Mouse (Mus musculus) embryonic facial prominence, embryonic 10.5 days (tissue): ENCODE data around the gene Iqck. TPM values are rescaled to one million over a fixed set of nuclear protein-coding genes. Genes with fewer than 3 reads are reported as not detected.

ENCODE experiments used
- DNase-seq: peaks from one replicate; pipeline ENCODE4 v3.0.0-alpha.2; 2017; ENCODE audit warnings: low spot score
- H3K27ac ChIP-seq: fragments of 300-500 bp; sonication (generic); replicated peaks from 2 replicates; pipeline ENCODE4 v1.5.1; 2016; ENCODE audit warnings: mild to moderate bottlenecking
- H3K27me3 ChIP-seq: fragments of 300-500 bp; sonication (generic); replicated peaks from 2 replicates; pipeline ENCODE4 v1.6.1; 2016; ENCODE audit warnings: low read depth, mild to moderate bottlenecking; ENCODE audit not compliant: poor library complexity, severe bottlenecking
- H3K36me3 ChIP-seq: fragments of 300-500 bp; sonication (generic); replicated peaks from 2 replicates; pipeline ENCODE4 v1.6.1; 2016; ENCODE audit warnings: mild to moderate bottlenecking, moderate library complexity
- H3K4me1 ChIP-seq: fragments of 300-500 bp; sonication (generic); 2 replicates; pipeline ENCODE4 v1.6.1; 2016
- H3K4me3 ChIP-seq: fragments of 300-500 bp; sonication (generic); 2 replicates; pipeline ENCODE4 v1.5.1; 2016; ENCODE audit warnings: mild to moderate bottlenecking, moderate library complexity
- H3K9me3 ChIP-seq: fragments of 300-500 bp; sonication (generic); 2 replicates; pipeline ENCODE4 v1.6.1; 2016; ENCODE audit warnings: mild to moderate bottlenecking
- WGBS: fragments of 180-500 bp; shearing (Covaris S2); methylation state at CpG from one replicate; pipeline ENCODE4 v1.1.7; 2016; 5-methylcytosine and 5-hydroxymethylcytosine counted together
- polyA plus RNA-seq: library from polyadenylated mRNA; unstranded; fragments of >200 nt; fragmentation: Nextera tagmentation; extraction: Ambion mirVana; gene quantifications from 2 replicates; pipeline ENCODE4 v1.2.1, GENCODE M21; 2016

Iqck gene
- polyA plus RNA-seq, 1 experiment from 2014 or later, result 2.7 TPM

GRCm38 (mm10) chr7:118837901-118838300 lies 17.7 kb upstream of the Iqck start:
- 88% methylated on average over 5 of the region's 5 CpGs for WGBS
- H3K36me3 ChIP-seq, result peaks cover 98% of the 10 kb centered on the region
- H3K9me3 ChIP-seq, result no peaks in the 10 kb centered on the region
- no peaks in the 10 kb centered on the region for H3K27me3 ChIP-seq
- DNase-seq, result no peak
- no peaks in the 10 kb centered on the region for H3K4me1 ChIP-seq
- no peak overlapping the region for H3K4me3 ChIP-seq
- no peak overlapping the region for H3K27ac ChIP-seq

GRCm38 (mm10) chr7:118841030-118841745 lies 14.4 kb upstream of the Iqck start:
- peaks cover 99% of the 10 kb centered on the region for H3K36me3 ChIP-seq

GRCm38 (mm10) chr7:118841796-118842195 lies 13.8 kb upstream of the Iqck start:
- Histone ChIP-seq H3K27me3 (no peaks in the 10 kb centered on the region), H3K4me3 (no peak overlapping the region), H3K4me1 (no peaks in the 10 kb centered on the region), H3K9me3 (no peaks in the 10 kb centered on the region), H3K36me3 (peaks cover 99% of the 10 kb centered on the region), H3K27ac (no peak overlapping the region)
- no peak for DNase-seq
- 51% methylated on average over 1 of the region's 1 CpGs for WGBS

More at GRCm38 (mm10) chr7:118841030-118841745, 14.4 kb upstream of the Iqck start:
- no peak for DNase-seq
- Histone ChIP-seq H3K9me3 (no peaks in the 10 kb centered on the region), H3K27me3 (no peaks in the 10 kb centered on the region), H3K4me1 (no peaks in the 10 kb centered on the region), H3K4me3 (no peak overlapping the region), H3K27ac (no peak overlapping the region)
- 87% methylated on average over 8 of the region's 8 CpGs for WGBS

GRCm38 (mm10) chr7:118842938-118843337 lies 12.6 kb upstream of the Iqck start:
- no peak overlapping the region for H3K27ac ChIP-seq
- no peak overlapping the region for H3K4me3 ChIP-seq
- no peaks in the 10 kb centered on the region for H3K9me3 ChIP-seq
- no peaks in the 10 kb centered on the region for H3K4me1 ChIP-seq
- peaks cover 99% of the 10 kb centered on the region for H3K36me3 ChIP-seq
- no peak for DNase-seq
- no peaks in the 10 kb centered on the region for H3K27me3 ChIP-seq
- 82% methylated on average over 4 of the region's 4 CpGs for WGBS

GRCm38 (mm10) chr7:118845141-118845540 lies 10.4 kb upstream of the Iqck start:
- Histone ChIP-seq H3K4me1 (peaks cover 6% of the 10 kb centered on the region; the same call in 1 of the 2 replicates), H3K27me3 (no peaks in the 10 kb centered on the region), H3K4me3 (no peak overlapping the region), H3K9me3 (no peaks in the 10 kb centered on the region), H3K27ac (no peak overlapping the region), H3K36me3 (peaks cover 100% of the 10 kb centered on the region)
- no peak for DNase-seq
- 90% methylated on average over 5 of the region's 5 CpGs for WGBS

DNA sequence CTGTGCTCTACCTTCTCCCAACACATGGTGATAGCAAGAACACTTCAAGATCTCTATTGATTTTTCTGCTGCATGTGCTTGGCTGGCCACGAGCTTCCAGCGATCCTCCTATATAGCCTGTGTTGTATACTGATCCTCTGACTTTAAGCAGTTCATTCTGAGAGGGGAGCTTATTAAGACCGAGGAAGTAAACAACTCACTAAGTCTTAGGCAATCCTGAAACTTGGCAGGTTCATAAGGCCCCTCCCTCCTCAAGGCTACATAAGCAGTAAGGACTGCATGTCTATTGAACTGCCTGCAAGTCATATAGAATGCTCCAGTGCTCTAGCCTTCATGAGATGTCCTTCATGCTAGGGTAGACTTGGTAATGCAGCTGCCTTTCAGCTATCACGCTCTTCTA lies 9.2 kb upstream of the Iqck start:
- Histone ChIP-seq H3K27me3 (no peaks in the 10 kb centered on the region), H3K4me3 (no peak overlapping the region), H3K27ac (no peak overlapping the region), H3K9me3 (no peaks in the 10 kb centered on the region), H3K36me3 (peaks cover 100% of the 10 kb centered on the region), H3K4me1 (peaks cover 6% of the 10 kb centered on the region; the same call in 1 of the 2 replicates)
- WGBS, result 92% methylated on average over 4 of the region's 4 CpGs
- no peak for DNase-seq

DNA sequence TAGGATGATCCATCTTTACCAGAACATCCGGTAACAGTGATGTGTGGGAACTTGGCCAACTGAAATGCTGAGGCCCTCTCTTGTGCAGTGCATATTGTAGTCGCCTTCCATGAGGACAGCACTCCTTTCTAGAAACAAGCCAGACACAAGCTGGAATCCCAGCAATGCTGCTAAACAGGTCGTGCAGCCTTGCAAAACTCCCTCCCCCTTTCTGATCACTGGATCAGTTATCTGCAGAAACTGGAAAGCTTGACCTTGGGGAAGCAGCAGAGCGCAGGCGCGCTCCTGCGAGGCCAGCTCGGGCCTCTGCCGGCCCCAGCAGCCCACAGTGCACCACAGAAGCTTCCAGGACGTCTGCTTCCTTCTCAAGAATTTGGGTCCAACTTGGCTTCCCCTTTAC lies 6.8 kb upstream of the Iqck start:
- Histone ChIP-seq H3K36me3 (peaks cover 100% of the 10 kb centered on the region), H3K9me3 (no peaks in the 10 kb centered on the region), H3K4me3 (no peak overlapping the region), H3K4me1 (peaks cover 6% of the 10 kb centered on the region; the same call in 1 of the 2 replicates), H3K27ac (no peak overlapping the region), H3K27me3 (no peaks in the 10 kb centered on the region)
- 74% methylated on average over 10 of the region's 10 CpGs for WGBS
- peak; percentile 56 for DNase-seq

DNA sequence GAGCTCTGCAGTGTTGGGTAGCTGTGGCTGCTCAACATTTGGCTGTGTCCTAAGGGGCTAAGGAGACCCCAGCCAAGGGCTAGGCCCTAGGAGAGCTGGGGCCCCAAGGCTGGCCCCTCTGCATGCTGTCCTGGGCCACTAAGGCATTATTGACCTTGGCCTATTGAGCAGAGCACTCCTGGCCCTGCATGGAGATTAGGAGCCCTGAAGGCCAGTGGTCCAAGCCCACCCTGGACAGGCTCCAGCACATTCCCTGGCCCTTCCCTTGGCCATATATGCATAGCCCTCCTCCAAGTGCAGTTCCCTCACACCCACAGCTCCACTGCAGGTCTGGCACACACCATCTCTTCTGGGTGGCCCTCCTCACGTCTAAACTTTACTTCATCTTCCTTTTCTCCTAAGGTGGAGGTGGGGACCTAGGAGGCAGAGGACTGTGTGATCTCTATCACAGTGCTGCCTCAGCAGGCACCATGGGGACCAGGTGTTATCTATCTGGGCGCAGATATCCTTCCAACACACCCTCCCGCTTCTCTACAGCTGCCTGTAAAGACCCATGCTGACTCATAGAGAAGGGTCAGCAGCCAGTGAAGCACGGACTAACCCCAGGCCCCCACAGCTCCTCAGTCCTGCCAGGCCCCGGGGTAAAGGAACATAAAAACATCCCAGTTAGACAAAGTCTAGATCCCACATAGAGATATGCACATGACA lies 5.9 kb upstream of the Iqck start:
- no peaks in the 10 kb centered on the region for H3K9me3 ChIP-seq
- peaks cover 15% of the 10 kb centered on the region for H3K4me1 ChIP-seq
- H3K27me3 ChIP-seq, result no peaks in the 10 kb centered on the region
- peaks cover 95% of the 10 kb centered on the region for H3K36me3 ChIP-seq
- 86% methylated on average over 5 of the region's 5 CpGs for WGBS
- no peak for DNase-seq
- H3K27ac ChIP-seq, result no peak overlapping the region
- no peak overlapping the region for H3K4me3 ChIP-seq

DNA sequence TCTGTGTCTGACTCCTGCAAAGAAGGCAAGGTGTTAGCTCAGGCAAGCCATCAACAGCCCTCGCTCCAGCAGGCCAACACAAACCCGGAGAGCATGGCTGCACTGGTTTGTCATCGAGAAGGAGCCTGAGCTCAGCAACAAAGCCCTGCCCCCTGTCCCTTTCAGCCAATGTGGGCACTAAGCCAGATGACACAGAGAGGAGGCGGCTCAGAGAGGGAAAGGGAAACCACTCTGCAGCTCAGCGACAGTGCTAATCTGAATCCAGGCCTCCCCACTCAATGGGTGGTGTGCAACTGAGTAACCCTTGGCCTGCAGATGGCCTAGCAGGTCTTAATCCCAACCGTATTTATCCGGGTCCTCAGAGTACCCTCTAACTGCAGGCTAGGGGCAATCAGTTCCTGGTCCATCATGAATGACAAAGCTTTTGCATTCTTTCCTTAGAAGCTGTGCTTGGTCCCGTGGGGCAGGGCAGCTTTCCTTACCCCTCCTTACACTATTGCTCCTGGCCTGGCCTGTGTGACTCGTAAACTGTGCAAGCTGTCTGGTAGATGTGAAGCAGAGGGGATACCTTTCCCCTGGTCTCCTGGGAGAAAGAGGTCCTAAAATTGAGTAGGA lies 4.8 kb upstream of the Iqck start:
- peaks cover 18% of the 10 kb centered on the region for H3K4me1 ChIP-seq
- H3K36me3 ChIP-seq, result peaks cover 84% of the 10 kb centered on the region
- no peaks in the 10 kb centered on the region for H3K27me3 ChIP-seq
- 84% methylated on average over 9 of the region's 9 CpGs for WGBS
- DNase-seq, result no peak
- no peaks in the 10 kb centered on the region for H3K9me3 ChIP-seq
- no peak overlapping the region for H3K4me3 ChIP-seq
- no peak overlapping the region for H3K27ac ChIP-seq

DNA sequence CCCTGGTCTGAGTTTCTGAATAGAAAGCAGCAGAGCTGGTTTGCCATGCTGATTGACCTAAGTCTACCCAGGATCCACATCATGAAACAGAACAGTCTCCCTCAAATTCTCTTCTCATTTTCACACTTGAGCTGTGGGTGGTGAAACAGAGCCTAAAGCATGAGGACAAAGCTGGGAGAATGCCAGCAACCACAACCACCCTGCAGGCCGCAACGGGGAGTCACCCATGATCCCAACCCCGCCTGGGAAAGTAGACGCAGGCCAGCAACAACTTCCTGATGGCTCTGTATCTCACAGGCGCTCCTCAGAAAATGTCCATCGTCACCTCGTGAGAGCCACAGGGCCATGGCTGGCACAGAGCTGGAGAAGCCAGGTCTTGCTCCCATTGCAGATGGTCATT lies 4.0 kb upstream of the Iqck start:
- H3K36me3 ChIP-seq, result peaks cover 76% of the 10 kb centered on the region
- H3K4me1 ChIP-seq, result peaks cover 23% of the 10 kb centered on the region
- no peaks in the 10 kb centered on the region for H3K27me3 ChIP-seq
- WGBS, result 94% methylated on average over 7 of the region's 7 CpGs
- no peak for DNase-seq
- H3K27ac ChIP-seq, result no peak overlapping the region
- no peaks in the 10 kb centered on the region for H3K9me3 ChIP-seq
- no peak overlapping the region for H3K4me3 ChIP-seq

DNA sequence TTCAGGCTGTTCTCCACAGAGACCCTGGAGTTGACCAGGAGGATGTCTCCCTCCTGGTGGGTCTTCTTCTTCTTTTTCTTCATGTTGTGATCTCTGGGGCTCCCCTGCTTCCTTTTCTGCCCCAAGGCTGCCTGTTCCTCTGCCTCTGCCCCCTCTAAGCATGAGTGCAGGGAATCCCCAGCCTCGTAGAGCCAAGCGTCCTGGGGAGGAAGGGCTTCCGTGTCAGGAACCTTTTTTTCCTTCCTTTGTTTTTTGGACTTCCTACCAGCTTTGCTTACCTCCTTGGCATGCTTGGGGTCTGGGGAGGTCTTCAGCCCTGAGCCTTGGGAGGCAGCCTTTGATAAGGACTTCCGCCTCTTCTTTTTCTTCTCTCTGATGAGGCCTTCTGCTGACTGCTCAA lies 2.9 kb upstream of the Iqck start:
- no peak for DNase-seq
- no peak overlapping the region for H3K27ac ChIP-seq
- H3K4me3 ChIP-seq, result no peak overlapping the region
- no peaks in the 10 kb centered on the region for H3K9me3 ChIP-seq
- H3K27me3 ChIP-seq, result no peaks in the 10 kb centered on the region
- peaks cover 23% of the 10 kb centered on the region for H3K4me1 ChIP-seq
- WGBS, result 87% methylated on average over 4 of the region's 4 CpGs
- H3K36me3 ChIP-seq, result peaks cover 67% of the 10 kb centered on the region

DNA sequence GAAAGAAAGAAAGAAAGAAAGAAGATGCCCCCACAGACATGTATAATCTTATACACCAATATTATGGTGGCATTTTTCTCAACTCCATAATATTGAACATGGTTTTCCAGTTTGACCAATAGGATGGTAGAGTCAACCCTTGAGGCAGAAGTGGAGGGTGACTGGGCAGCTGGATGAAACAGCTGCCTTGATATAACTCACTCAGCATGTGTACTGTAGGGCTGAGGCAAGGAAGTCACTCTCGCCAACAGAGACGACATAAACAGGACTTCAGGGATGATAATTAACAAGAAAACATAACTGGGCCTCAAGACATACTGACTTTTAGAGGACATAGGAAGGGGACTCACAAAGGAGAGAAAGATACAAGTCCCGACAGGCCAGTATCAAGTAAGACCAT lies 946 bp upstream of the Iqck start:
- Histone ChIP-seq H3K4me1 (peaks cover 19% of the 10 kb centered on the region), H3K27me3 (no peaks in the 10 kb centered on the region), H3K36me3 (peaks cover 63% of the 10 kb centered on the region), H3K27ac (peak overlapping the region; percentile 88), H3K9me3 (no peaks in the 10 kb centered on the region), H3K4me3 (peak overlapping the region; percentile 91)
- DNase-seq, result no peak
- WGBS, result 23% methylated on average over 3 of the region's 3 CpGs
